Mouse (Mus musculus): Measurements from ENCODE around the gene Cyth2.

DNA sequence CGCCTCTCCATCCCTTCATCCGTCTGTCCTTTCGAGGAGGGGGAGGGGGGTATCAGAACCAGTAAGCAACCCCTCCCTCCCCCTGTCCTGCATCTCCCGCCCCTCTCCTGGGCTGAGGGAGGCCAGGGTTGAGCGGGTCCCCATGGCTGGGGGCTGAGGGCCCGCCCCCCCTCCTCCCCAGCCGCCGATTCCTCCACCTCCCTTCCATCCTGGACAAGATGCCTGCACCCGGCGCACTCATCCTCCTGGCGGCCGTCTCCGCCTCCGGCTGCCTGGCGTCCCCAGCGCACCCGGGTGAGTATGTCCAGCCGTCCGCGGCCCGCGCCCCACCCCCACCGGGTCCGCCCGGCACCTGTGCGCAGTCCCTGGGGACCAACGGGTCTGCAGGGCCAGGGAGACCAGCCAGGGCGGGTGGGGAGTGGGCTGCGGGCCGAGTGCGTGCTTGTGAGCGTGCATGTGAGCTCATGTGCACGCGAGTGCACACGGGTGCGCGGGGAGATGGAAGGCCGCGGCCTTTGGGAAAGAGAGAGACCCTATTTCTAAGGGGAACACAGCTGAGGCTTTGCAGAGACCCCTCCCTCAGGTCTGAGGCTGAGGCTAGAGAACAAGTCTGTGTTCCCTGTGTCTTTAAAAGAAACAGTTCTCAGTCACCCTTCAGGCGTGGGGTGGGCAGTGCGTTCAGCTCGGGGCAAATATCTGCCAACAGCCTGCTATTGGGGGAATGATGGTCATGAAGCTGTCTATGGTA lies 28.8 kb downstream of the Cyth2 start:
- TF ChIP-seq POLR2A (IDR thresholded peaks at IDR 0.05; ENCODE audit: borderline replicate concordance, low read depth, low read length) (no peak), CTCF (IDR thresholded peaks at IDR 0.05; ENCODE audit: low read depth, low read length) (no peak)
